Mouse (Mus musculus) embryo, embryonic 11 days (tissue): ENCODE measurements at regions not wholly inside any gene's neighbourhood (a gene's known extent, or its start where the extent isn't known, plus 50 kb on each side); places are given as distances from the start of the nearest gene placed in this dataset.

Experiments
- DNase-seq: peaks from one replicate; pipeline ENCODE4 v3.0.0-alpha.2; 2015

DNA sequence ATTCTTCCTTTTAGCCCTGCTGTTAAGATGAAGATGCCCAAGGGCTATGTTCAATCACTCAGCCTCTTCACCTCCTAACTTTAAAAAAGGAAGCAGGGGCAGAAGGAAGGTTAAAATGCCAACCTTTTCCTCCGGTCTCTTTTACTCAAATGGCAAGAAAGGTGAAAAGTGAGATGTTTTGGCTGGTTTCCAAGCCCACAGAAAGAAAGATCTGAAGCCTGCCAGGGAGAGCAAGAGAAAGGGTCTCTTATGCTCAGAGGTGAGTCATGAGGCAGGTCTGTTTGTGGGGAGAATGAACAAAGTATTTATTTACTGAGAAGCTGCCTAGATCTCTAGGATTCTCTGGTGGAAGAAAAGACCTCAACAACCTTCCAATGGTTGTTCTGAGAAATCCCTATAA is 162.1 kb upstream of the Kirrel3 start:
- no peak for DNase-seq

- DNase-seq: no peak
These were observed 157.0 kb upstream of the Kirrel3 start for GRCm38 (mm10) chr9:34328723-34329122.

DNA sequence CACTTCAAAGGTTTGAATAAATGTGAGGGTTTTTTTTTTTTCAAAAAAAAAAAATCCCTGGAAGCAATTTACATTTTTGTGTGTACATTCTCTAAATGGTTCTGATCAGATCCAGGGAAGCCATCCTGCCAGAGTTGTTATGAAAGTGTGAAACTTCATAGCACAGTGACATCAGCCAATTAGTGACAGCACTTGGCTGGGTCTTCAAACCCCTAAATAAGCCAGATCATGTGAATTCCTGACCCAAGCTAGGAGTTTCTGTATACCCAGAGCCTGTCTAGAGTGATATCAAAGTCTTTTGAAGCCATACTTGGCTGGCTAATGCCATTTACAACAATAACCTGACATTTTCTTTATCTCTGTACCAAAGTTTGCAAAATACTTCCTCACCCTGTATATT is 151.6 kb upstream of the Kirrel3 start:
- DNase-seq: no peak

- no peak for DNase-seq
These were observed 150.9 kb upstream of the Kirrel3 start for GRCm38 (mm10) chr9:34334555-34335468.

DNA sequence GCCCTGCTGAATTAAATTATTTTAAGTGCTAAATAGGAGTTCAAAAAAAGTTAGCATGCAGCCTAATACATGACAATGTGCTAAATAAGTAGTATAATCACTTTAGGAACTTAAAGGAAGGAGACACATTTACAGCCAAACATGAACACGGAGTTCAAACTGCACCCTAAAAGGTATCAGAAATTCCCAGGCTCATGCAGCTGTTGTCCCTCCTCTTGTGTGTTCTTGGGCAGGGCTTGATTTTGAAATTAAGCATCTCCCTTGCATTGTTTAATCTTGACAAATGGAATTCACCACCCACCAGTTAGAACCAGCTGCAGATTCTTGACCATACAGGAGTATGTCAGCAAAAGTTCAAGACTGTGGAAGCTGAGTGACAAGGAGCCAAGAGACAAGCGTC is 137.3 kb upstream of the Kirrel3 start:
- DNase-seq: no peak

GRCm38 (mm10) chr9:34349997-34350396 is 135.7 kb upstream of the Kirrel3 start:
- no peak for DNase-seq

DNA sequence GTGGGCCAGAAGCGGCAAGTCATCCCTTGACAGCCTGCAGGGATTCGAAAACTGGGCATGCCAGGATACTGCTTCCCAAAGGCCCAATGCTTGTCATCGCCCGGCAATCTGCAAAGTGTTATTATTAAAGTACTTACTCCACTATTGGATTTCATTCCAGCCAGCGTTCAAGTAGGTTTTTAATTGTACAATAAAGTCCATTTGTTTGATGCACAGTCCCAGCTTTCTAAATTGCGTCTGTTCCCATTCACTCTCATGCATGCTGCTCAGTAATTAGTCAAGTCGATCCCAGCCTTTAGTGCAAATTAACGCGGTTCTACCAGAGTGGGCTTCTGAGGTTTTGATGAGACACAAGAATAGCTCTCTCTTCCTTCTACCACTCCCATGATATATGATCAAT is 131.9 kb upstream of the Kirrel3 start:
- DNase-seq: no peak

GRCm38 (mm10) chr9:34354723-34355316 is 130.9 kb upstream of the Kirrel3 start:
- no peak for DNase-seq

- no peak for DNase-seq
These were observed 114.9 kb upstream of the Kirrel3 start for GRCm38 (mm10) chr9:34370686-34371398.

DNA sequence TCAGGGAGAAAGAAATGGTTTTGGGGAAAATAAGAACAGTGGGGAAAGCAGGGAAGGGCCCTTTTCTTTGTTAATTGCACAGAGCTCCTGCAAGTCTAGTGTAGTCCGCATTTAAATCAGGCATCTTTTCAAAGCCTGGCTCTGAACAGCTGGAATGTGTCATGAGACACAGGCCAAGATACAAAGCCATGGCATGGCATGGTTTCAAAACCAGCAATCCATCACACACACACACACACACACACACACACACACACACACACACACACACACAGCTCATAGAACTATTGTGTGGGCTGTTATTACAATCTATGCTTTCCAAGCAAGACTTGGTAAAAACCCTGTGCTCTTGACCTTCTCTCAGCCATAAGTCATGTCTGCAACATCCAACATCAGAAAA is 110.5 kb upstream of the Kirrel3 start:
- DNase-seq: no peak

- no peak for DNase-seq
These were observed 105.7 kb upstream of the Kirrel3 start for GRCm38 (mm10) chr9:34380008-34380407.

GRCm38 (mm10) chr9:34381601-34382000 is 104.1 kb upstream of the Kirrel3 start:
- DNase-seq: no peak

- no peak for DNase-seq
These were observed 103.5 kb upstream of the Kirrel3 start for GRCm38 (mm10) chr9:34382208-34382607.

- no peak for DNase-seq
These were observed 99.6 kb upstream of the Kirrel3 start for GRCm38 (mm10) chr9:34386071-34386470.

DNA sequence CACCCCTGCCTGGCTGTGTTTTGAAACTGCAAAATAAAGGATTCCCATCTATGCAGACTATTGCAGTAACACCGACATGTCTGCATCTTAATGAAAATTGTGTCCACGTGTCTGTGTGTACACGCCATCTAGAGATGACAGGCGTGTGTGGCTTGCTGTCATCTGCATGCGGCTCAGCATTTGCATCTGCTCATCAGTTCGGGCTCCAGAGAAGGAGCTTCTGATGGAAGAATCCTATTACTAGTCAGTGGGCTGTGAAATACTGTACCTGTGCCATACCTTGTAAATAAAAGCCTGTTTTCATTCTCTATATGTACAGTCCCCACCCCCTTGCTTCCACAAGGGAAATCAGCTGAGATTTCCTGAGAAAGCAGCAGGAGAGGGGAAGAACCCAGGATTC is 92.7 kb upstream of the Kirrel3 start:
- no peak for DNase-seq

GRCm38 (mm10) chr9:34395839-34396804 is 89.6 kb upstream of the Kirrel3 start:
- DNase-seq: peak; percentile 17

DNA sequence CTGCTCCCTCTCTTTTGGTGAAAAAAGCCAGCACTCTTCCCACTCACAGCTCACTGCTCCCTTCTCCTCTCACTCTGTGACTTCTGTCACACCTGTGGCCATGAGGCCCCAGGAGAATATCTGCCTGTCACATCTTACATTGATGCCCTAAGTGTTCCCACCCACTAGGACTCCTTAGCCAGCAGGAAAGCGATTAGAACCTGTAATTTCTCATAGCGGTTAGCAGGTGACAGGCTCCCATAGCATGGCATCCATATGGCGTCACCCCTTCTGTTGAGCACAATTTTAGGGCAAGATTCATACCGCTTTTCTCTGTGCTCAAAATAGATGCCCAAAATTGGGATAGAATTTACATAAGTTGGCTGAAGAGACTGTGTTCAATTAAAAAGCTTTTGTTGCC is 74.0 kb upstream of the Kirrel3 start:
- no peak for DNase-seq

DNA sequence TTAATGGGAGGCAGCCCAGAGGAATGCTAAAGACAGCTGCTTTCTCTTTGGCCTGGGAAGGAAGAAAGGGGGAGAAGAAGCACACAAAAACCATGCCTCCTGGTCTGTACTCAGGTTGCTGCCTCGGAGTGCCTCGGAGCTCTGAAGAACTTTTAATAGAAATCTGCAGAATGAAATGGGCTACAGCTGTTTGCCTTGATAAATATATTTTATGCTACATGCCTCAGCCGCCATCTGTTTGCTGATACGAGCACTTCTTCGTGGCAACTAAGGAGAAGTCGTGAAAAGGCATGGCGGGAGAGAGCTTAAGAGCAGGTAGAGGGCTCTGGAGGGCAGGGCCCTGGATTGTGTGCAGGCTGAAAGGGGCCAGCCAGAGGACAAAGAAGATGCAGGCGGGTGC is 69.5 kb upstream of the Kirrel3 start:
- no peak for DNase-seq

- DNase-seq: no peak
These were observed 67.6 kb upstream of the Kirrel3 start for GRCm38 (mm10) chr9:34418100-34418499.

- DNase-seq: no peak
These were observed 63.7 kb upstream of the Kirrel3 start for GRCm38 (mm10) chr9:34421956-34422355.

- no peak for DNase-seq
These were observed 62.6 kb upstream of the Kirrel3 start for GRCm38 (mm10) chr9:34423062-34423461.

- no peak for DNase-seq
These were observed 59.1 kb upstream of the Kirrel3 start for GRCm38 (mm10) chr9:34426589-34426988.

DNA sequence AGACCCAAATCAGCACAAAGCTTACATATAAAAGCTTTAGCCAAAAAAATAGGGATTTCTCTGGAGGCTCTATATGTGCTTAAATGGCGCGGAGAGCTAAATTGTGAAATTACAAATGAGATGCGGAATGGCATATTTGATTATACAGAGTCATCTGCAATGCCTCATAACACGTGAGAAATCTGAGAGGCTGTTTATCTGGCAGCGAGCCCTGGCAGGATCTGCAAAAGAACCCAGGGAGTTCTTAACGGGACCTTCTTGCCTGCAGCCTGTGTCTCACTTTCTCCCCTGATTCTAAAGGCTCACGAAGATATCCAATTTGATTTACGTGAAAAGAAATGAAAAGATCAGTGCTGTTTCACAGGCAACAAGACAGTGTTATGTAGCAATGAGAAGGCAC is 58.0 kb upstream of the Kirrel3 start:
- no peak for DNase-seq
